Mouse (Mus musculus): ENCODE data around the gene Hacd3.

DNA sequence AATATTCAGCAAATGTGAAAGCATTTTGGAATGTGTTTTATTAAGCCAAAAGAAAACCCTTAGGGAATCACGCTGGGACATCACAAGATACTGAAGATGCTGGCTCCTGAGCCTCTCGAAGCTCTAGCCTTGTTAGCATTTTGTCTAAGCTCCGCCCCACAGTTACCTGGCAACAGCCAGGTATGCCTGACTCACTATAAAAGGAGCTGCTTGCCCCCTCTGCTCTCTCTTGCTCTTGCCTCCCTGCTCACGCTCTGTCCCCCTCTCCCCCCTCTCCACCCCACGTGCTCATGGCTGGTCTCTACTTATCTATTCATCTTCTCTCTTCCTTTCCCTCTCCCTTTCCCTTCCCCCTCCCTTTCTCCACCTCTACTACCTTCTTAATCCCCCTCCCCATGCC is 69.4 kb downstream of the Hacd3 start:
- no peak for TF ChIP-seq GATA1 (IDR thresholded peaks at IDR 0.05; ENCODE audit: low read length)
- no peak for TF ChIP-seq TAL1 (IDR thresholded peaks at IDR 0.05; ENCODE audit: low read length)
